Mouse (Mus musculus) brain, embryonic 14.5 days (tissue): Measurements from ENCODE around the gene Serpine1.

ENCODE experiments used
- CTCF ChIP-seq: fragments of 200-500 bp; IDR thresholded peaks from 2 replicates; pipeline ENCODE4 v1.5.1; 2012; ENCODE audit warnings: inconsistent platforms, mild to moderate bottlenecking, moderate library complexity, borderline replicate concordance; ENCODE audit not compliant: insufficient read depth, insufficient read length; ENCODE audit errors: extremely low read depth
- POLR2A ChIP-seq: fragments of 200-500 bp; IDR thresholded peaks from 2 replicates; pipeline ENCODE4 v1.6.1; 2012; ENCODE audit warnings: mild to moderate bottlenecking, inconsistent platforms, borderline replicate concordance; ENCODE audit not compliant: poor library complexity, insufficient read depth, insufficient read length, severe bottlenecking; ENCODE audit errors: extremely low read depth

DNA sequence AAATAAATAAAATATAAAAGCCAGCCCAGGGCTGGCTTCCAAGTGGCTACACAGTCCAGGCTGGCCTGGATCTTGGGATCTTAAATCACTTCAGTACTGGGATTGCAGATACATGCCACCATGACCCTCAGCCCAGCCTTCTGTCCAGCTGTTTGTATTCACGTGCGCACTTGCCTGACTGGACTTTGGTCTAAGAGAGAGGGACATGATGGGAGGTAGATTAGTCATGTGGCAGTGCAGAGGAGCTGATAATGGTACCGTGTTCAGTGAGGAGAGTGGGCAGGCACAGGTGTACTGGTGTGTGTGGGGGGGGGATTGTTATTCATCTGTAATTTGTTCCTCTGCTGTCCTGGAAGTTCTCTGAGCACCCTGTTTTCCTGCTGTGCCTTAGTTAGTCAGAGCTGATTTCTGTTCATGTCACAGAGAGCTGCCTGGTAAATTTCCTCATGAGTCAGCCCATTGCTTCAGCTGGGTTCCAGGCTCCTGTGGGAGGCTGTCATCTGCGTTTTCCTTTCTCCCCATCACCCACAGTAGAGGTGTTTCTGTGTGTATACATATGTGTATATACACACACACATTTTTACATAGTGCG, 20.1 kb downstream of the Serpine1 start:
- no peak for TF ChIP-seq CTCF
- no peak for TF ChIP-seq POLR2A
